Mouse (Mus musculus): ENCODE data around the gene Zfp324.

- TF ChIP-seq GATA1 (IDR thresholded peaks at IDR 0.05; ENCODE audit: low read length) (no peak), TAL1 (IDR thresholded peaks at IDR 0.05; ENCODE audit: low read length) (peak; percentile 54; the same call in 2 of the 3 replicates)
Measured at GRCm38 (mm10) chr7:12985724-12986123, 20.1 kb downstream of the Zfp324 start.

Data from erythroblast, embryonic 14.5 days (primary cell).